Comparison of ENCODE assay signal across 1 mouse cellular context in the genomic region with DNA sequence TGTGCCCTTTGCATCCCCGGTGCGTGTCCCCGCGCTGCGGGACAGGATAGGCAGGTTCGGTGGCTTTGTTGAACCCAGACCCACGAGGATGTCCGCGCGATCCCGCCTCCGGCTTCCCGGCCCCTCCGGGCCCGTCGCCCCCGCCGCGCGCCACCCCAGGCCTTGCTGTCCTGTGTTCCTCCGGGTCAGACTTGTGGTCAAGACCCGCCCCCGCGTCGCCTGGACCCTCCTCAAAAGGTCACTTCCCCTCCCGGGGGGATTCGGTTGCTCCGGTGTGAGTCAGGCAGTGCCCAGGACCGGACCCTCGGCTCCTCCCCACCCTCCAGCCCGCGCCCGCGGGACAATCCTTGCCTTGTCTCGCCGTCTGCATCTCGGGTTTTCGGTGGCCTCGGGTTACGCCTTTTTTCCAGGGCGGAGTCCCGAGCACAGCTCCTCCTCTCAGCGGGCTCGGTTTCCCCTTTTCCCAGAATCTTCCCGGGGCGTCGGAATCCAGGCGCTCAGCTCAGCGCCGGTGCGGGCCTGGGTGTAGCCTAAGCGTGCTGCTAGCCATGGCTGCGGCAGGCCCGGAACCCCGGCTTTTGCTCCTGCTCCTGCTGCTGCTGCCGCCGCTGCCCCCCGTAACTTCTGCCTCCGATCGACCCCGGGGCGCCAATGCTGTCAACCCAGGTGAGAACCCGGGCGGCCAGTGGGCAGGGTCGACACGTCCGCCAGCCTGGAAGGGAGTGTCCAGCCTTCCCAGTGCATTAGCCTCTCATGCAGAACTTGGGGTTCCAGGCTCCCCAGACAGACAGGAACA.
TF ChIP-seq lines count a peak whose summit lies in the region.

No protein-coding gene starts in this region.

TF ChIP-seq in CH12.LX, 34 proteins besides CTCF, POLR2A, EP300 and RAD21:
- TF ChIP-seq KAT2A (IDR thresholded peaks at IDR 0.05; ENCODE audit: insufficient replicate concordance, low read length): no peak
- no peak for TF ChIP-seq USF1 (IDR thresholded peaks at IDR 0.05; ENCODE audit: low read depth, low read length)
- 0 out of 2 replicates have a peak, but pooled peaks have one; percentile 2 for TF ChIP-seq MYC (IDR thresholded peaks at IDR 0.05; ENCODE audit: low read depth, low read length)
- no peak for TF ChIP-seq POLR2AphosphoS2 (IDR thresholded peaks at IDR 0.05; ENCODE audit: low read depth, low read length)
- no peak for TF ChIP-seq IRF4 (IDR thresholded peaks at IDR 0.05; ENCODE audit: low read depth, low read length)
- TF ChIP-seq RCOR1 (conservative IDR thresholded peaks at IDR 0.05; ENCODE audit: low read depth, low read length): no peak
- TF ChIP-seq ZMIZ1 (IDR thresholded peaks at IDR 0.05; ENCODE audit: low read depth, low read length): 0 out of 2 replicates have a peak, but pooled peaks have one; percentile 36
- peak; percentile 23; the same call in 1 of the 2 replicates for TF ChIP-seq NELFE (IDR thresholded peaks at IDR 0.05; ENCODE audit: low read depth, low read length)
- TF ChIP-seq SIN3A (IDR thresholded peaks at IDR 0.05; ENCODE audit: low read length): no peak; the same call in 1 of the 2 replicates
- TF ChIP-seq MEF2A (IDR thresholded peaks at IDR 0.05; ENCODE audit: borderline replicate concordance, low read depth, low read length): no peak
- TF ChIP-seq UBTF (IDR thresholded peaks at IDR 0.05; ENCODE audit: low read depth, low read length): no peak
- TF ChIP-seq ETS1 (conservative IDR thresholded peaks at IDR 0.05; ENCODE audit: low read depth, low read length): no peak
- no peak for TF ChIP-seq MAFK (IDR thresholded peaks at IDR 0.05; ENCODE audit: insufficient replicate concordance, low read length)
TF ChIP-seq in CH12.LX: peak in this region for 3.
